ENCODE assay signal across 8 mouse cellular contexts in genomic region chr13:43478586-43478985, GRCm38 (mm10). TPM values are rescaled to one million over a fixed set of nuclear protein-coding genes. Genes with fewer than 3 reads are reported as not detected.
DNase-seq lines count a peak whose midpoint lies in the region; ATAC-seq and TF ChIP-seq lines count a peak whose summit lies in the region.

No protein-coding gene starts in this region.

- H3K4me1 ChIP-seq in kidney, postnatal 0 days (replicated peaks; ENCODE audit: insufficient read depth, low read length), result peaks cover 20% of the 10 kb centered on the region
- H3K4me1 ChIP-seq in midbrain, embryonic 16.5 days (ENCODE audit: control insufficient read depth, insufficient read depth, low read length), result peaks cover 29% of the 10 kb centered on the region

- H3K9me3 ChIP-seq in kidney, postnatal 0 days (replicated peaks; ENCODE audit: low read length), result no peaks in the 10 kb centered on the region
- no peaks in the 10 kb centered on the region for H3K9me3 ChIP-seq in midbrain, embryonic 16.5 days (replicated peaks; ENCODE audit: control insufficient read depth, low read length, poor library complexity, severe bottlenecking)

- H3K4me3 ChIP-seq in gastrocnemius, adult 2 months, result peak overlapping the region; percentile 97
- peak overlapping the region; percentile 97 for H3K4me3 ChIP-seq in kidney, postnatal 0 days (replicated peaks; ENCODE audit: low read depth, low read length)
- peak overlapping the region; percentile 33 for H3K4me3 ChIP-seq in midbrain, embryonic 16.5 days (ENCODE audit: low read depth, low read length)

- intact Hi-C loops in gastrocnemius, adult 2 months (cut with DNase I), result no loop called here

- 6% methylated on average over 8 of the region's 8 CpGs for whole genome bisulfite sequencing in kidney, postnatal 0 days
- 17% methylated on average over 8 of the region's 8 CpGs for WGBS in midbrain, embryonic 16.5 days

- H3K36me3 ChIP-seq in kidney, postnatal 0 days (ENCODE audit: insufficient read depth, low read length), result no peaks in the 10 kb centered on the region
- H3K36me3 ChIP-seq in midbrain, embryonic 16.5 days (ENCODE audit: control insufficient read depth, insufficient read depth, low read length), result no peaks in the 10 kb centered on the region

- no peaks in the 10 kb centered on the region for H3K27me3 ChIP-seq in kidney, postnatal 0 days (ENCODE audit: insufficient read depth, low read length)
- no peaks in the 10 kb centered on the region for H3K27me3 ChIP-seq in midbrain, embryonic 16.5 days (ENCODE audit: control insufficient read depth, insufficient read depth, low read depth, low read length)

- no peak for TF ChIP-seq CTCF in gastrocnemius, adult 2 months (IDR thresholded peaks at IDR 0.05)
- TF ChIP-seq CTCF in kidney, postnatal 0 days (IDR thresholded peaks at IDR 0.05; ENCODE audit: low read depth), result no peak

- H3K4me2 ChIP-seq in kidney, postnatal 0 days (ENCODE audit: low read length), result peak overlapping the region; percentile 74
- H3K4me2 ChIP-seq in midbrain, embryonic 16.5 days (ENCODE audit: low read length), result peak overlapping the region; percentile 68

- peak overlapping the region; percentile 94 for H3K27ac ChIP-seq in gastrocnemius, adult 2 months
- no peak overlapping the region for H3K27ac ChIP-seq in kidney, postnatal 0 days
- H3K27ac ChIP-seq in midbrain, embryonic 16.5 days (ENCODE audit: low read length), result peak overlapping the region; percentile 5

- DNase-seq in gastrocnemius, adult 2 months, result no peak
- no peak for DNase-seq in gastrocnemius, postnatal 25 days
- DNase-seq in NIH3T3 (ENCODE audit: low read depth), result peak; percentile 75
- DNase-seq in kidney, postnatal 0 days (ENCODE audit: low spot score), result peak; percentile 46
- DNase-seq in spleen, postnatal 10 days (ENCODE audit: low spot score in 2 of 2), result no peak
- no peak for DNase-seq in layer of hippocampus, adult 11-12 months (ENCODE audit: low spot score)

- peak; percentile 32; the same call in 1 of the 2 replicates for ATAC-seq in granulocyte monocyte progenitor cell, adult 5-6 weeks (replicated peaks; ENCODE audit: poor library complexity, severe bottlenecking)
- no peak for ATAC-seq in kidney, postnatal 0 days (replicated peaks; ENCODE audit: low FRiP score, low read depth)
- ATAC-seq in midbrain, embryonic 16.5 days, result no peak

- H3K9ac ChIP-seq in kidney, postnatal 0 days (ENCODE audit: low read depth, low read length), result peak overlapping the region; percentile 14; the same call in 1 of the 2 replicates
- H3K9ac ChIP-seq in midbrain, embryonic 16.5 days (ENCODE audit: low read depth, low read length), result peak overlapping the region; percentile 45

RNA-seq across cellular contexts. Expression of gene Ranbp9, which starts 2.5 kb away (rescaled TPM):
- 10 to 100 TPM; 48.6 to 51.2 TPM for total RNA-seq in gastrocnemius, adult 2 months (2021)
- total RNA-seq in gastrocnemius, postnatal 25 days (2021), result 10 to 100 TPM; 34.0 to 38.1 TPM
- 41.5 and 46.1 TPM in 2 replicates for total RNA-seq in granulocyte monocyte progenitor cell, adult 5-6 weeks (2014; fragmentation: Nextera tagmentation)
- total RNA-seq in granulocyte monocyte progenitor cell, adult 5-6 weeks (2017), result 56.4 and 84.0 TPM in 2 replicates
- polyA plus RNA-seq in kidney, postnatal 0 days (2015; fragmentation: Nextera tagmentation; extraction: Ambion mirVana), result 10.6 and 10.7 TPM in 2 replicates
- polyA plus RNA-seq in midbrain, embryonic 16.5 days (2015; fragmentation: Nextera tagmentation; extraction: Ambion mirVana), result 10.7 and 12.5 TPM in 2 replicates

Comparison
In these comparisons a context has a peak if more than half of its experiments do, and no peak if none do; other contexts are left out.
1. DNase-seq: peak in NIH3T3 (single experiment) and kidney, postnatal 0 days (single experiment); none in gastrocnemius, adult 2 months (single experiment), gastrocnemius, postnatal 25 days (single experiment), spleen, postnatal 10 days (0 of 2) and layer of hippocampus, adult 11-12 months (single experiment).
2. H3K4me3 ChIP-seq: peak in every context shown above with its lines; median percentile 97 in gastrocnemius, adult 2 months; 97 in kidney, postnatal 0 days; 33 in midbrain, embryonic 16.5 days.